Mouse (Mus musculus) hindbrain, embryonic 13.5 days (tissue): ENCODE data around the gene Igf2bp2. TPM values are rescaled to one million over a fixed set of nuclear protein-coding genes. Genes with fewer than 3 reads are reported as not detected.

Experiments used
- ATAC-seq: fragments of 200-750 bp; cut with Nextera tagmentation; 2 replicates; pipeline ENCODE4 v1.8.0; 2017; ENCODE audit warnings: moderate TSS enrichment; ENCODE audit not compliant: low FRiP score
- H3K27ac ChIP-seq: fragments of 300-500 bp; sonication (generic); 2 replicates; pipeline ENCODE4 v1.5.1; 2015; ENCODE audit warnings: inconsistent platforms, mild to moderate bottlenecking, moderate library complexity
- H3K27me3 ChIP-seq: fragments of 300-500 bp; sonication (generic); 2 replicates; pipeline ENCODE4 v1.6.1; 2015; ENCODE audit warnings: mild to moderate bottlenecking, inconsistent platforms
- H3K36me3 ChIP-seq: fragments of 300-500 bp; sonication (generic); 2 replicates; pipeline ENCODE4 v1.6.1; 2015; ENCODE audit warnings: mild to moderate bottlenecking, inconsistent platforms
- H3K4me1 ChIP-seq: fragments of 300-500 bp; sonication (generic); replicated peaks from 2 replicates; pipeline ENCODE4 v1.6.1; 2015; ENCODE audit warnings: inconsistent platforms
- H3K4me2 ChIP-seq: fragments of 300-500 bp; sonication (generic); 2 replicates; pipeline ENCODE4 v1.6.1; 2015; ENCODE audit warnings: inconsistent platforms, mild to moderate bottlenecking, moderate library complexity
- H3K4me3 ChIP-seq: fragments of 300-500 bp; sonication (generic); 2 replicates; pipeline ENCODE4 v1.5.1; 2015; ENCODE audit warnings: mild to moderate bottlenecking, inconsistent platforms
- H3K9ac ChIP-seq: fragments of 300-500 bp; sonication (generic); 2 replicates; pipeline ENCODE4 v1.6.1; 2015; ENCODE audit warnings: mild to moderate bottlenecking, inconsistent platforms
- H3K9me3 ChIP-seq: fragments of 300-500 bp; sonication (generic); 2 replicates; pipeline ENCODE4 v1.6.1; 2016; ENCODE audit warnings: inconsistent platforms
- WGBS: fragments of 180-500 bp; shearing (Covaris S2); methylation state at CpG from one replicate; pipeline ENCODE4 v1.1.7; 2015; 5-methylcytosine and 5-hydroxymethylcytosine counted together
- polyA plus RNA-seq: library from polyadenylated mRNA; unstranded; fragments of >200 nt; fragmentation: Nextera tagmentation; extraction: Ambion mirVana; gene quantifications from 2 replicates; pipeline ENCODE4 v1.2.1, GENCODE M21; 2015

Gene Igf2bp2
- polyA plus RNA-seq, 1 experiment from 2014 or later, result 33.5 TPM

DNA sequence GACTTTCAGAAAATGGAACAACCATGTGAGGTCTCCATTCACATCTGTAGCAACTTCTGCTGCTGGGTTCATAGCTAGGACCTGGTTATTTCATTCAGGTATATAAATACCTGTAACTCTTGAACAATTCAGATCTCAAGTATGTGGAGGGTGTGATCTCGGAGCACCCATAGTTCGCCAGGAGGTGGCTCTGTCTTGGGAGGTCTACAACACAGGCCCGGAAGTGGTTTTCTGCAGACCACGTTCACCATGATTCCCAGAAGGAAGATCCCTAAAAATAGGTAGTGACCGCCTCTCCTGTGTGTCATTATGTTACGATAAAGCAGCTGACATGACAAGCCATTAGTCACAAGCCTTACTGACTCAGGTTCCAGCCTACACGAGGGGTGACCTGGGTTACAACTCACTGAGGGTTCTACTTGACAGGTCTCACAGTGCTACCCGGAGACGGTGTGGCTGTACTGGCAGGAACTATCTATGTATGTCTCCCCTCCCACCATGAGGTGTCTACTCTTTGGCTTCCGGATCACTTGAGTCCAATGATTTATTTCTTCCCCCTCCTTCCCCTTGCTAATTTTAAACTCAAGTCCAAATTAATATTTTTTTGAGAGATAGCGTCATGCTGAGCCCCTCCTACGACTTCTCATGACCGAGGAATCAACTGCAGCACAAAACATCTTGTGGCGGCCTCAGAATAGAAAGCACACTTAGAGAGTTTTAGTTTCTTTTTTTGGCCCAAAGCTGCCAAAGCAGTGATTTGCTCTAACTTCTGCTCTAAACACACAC lies 44.2 kb downstream of the Igf2bp2 start:
- H3K27ac ChIP-seq, result no peak overlapping the region
- no peak overlapping the region for H3K4me2 ChIP-seq
- no peak for ATAC-seq
- H3K9ac ChIP-seq, result no peak overlapping the region
- peaks cover 3% of the 10 kb centered on the region for H3K4me1 ChIP-seq
- H3K4me3 ChIP-seq, result no peak overlapping the region
- H3K27me3 ChIP-seq, result no peaks in the 10 kb centered on the region
- H3K36me3 ChIP-seq, result peaks cover 15% of the 10 kb centered on the region; the same call in 1 of the 2 replicates
- H3K9me3 ChIP-seq, result no peaks in the 10 kb centered on the region
- 90% methylated on average over 14 of the region's 14 CpGs for WGBS

- 88% methylated on average over 4 of the region's 4 CpGs for WGBS
- Histone ChIP-seq H3K4me3 (no peak overlapping the region), H3K9ac (no peak overlapping the region), H3K4me2 (no peak overlapping the region), H3K36me3 (peaks cover 15% of the 10 kb centered on the region; the same call in 1 of the 2 replicates), H3K4me1 (no peaks in the 10 kb centered on the region), H3K27me3 (no peaks in the 10 kb centered on the region), H3K27ac (no peak overlapping the region), H3K9me3 (no peaks in the 10 kb centered on the region)
- ATAC-seq, result no peak
Measured at GRCm38 (mm10) chr16:22118151-22118550, 44.9 kb downstream of the Igf2bp2 start.

DNA sequence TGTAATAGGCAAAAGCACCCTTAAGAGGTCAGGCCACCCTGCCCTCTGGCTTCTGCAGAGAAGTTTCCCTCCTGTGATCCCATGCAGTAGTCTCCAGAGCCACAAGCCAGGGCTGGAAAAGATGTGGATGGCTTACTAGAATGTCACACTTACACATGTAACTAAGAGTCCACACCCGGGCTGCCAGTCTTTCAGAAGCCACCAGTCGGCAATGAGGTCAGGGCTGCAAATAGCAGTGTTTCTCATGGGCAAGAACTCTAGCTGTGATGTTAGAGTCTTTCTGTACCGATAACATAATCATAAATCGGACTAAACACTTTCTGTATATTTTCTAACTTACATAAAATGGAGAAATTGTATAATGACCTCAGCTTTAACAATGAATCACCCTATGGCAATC lies 46.4 kb downstream of the Igf2bp2 start:
- Histone ChIP-seq H3K27ac (no peak overlapping the region), H3K9me3 (no peaks in the 10 kb centered on the region), H3K9ac (no peak overlapping the region), H3K4me3 (no peak overlapping the region), H3K36me3 (peaks cover 15% of the 10 kb centered on the region; the same call in 1 of the 2 replicates), H3K4me1 (no peaks in the 10 kb centered on the region), H3K27me3 (no peaks in the 10 kb centered on the region), H3K4me2 (no peak overlapping the region)
- 92% methylated on average over 4 of the region's 4 CpGs for WGBS
- no peak for ATAC-seq

DNA sequence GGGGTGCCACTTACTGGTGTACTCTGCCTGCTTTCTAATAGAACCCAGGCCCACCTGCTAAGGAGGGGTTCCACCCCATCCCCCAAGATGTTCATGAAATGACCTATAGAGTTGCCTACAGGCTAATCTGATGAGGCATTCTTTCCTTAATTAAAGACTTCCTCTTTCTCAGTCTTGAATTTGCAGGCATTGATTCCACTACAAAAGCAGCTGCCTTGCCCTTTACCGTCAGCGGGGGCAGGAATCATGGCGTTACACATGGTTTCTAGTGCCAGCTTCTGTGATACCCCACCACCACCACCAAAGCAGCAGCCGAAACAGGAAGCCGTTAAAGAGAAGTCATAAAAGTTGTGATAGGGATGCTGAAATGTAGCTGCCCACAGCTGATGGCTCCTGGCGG lies 47.0 kb downstream of the Igf2bp2 start:
- Histone ChIP-seq H3K27ac (no peak overlapping the region), H3K4me3 (no peak overlapping the region), H3K9me3 (no peaks in the 10 kb centered on the region), H3K9ac (no peak overlapping the region), H3K4me2 (no peak overlapping the region), H3K4me1 (no peaks in the 10 kb centered on the region), H3K27me3 (no peaks in the 10 kb centered on the region), H3K36me3 (peaks cover 15% of the 10 kb centered on the region; the same call in 1 of the 2 replicates)
- 93% methylated on average over 6 of the region's 6 CpGs for WGBS
- ATAC-seq, result no peak

- H3K4me2 ChIP-seq, result no peak overlapping the region
- no peak overlapping the region for H3K9ac ChIP-seq
- H3K4me3 ChIP-seq, result no peak overlapping the region
- no peaks in the 10 kb centered on the region for H3K27me3 ChIP-seq
- no peak overlapping the region for H3K27ac ChIP-seq
- 92% methylated on average over 1 of the region's 1 CpGs for WGBS
- 0 out of 2 replicates have a peak, but pooled peaks cover 7% of the 10 kb centered on the region for H3K4me1 ChIP-seq
- ATAC-seq, result no peak
- no peaks in the 10 kb centered on the region for H3K9me3 ChIP-seq
- no peaks in the 10 kb centered on the region for H3K36me3 ChIP-seq
Measured at GRCm38 (mm10) chr16:22110036-22110435, 53.1 kb downstream of the Igf2bp2 start.

DNA sequence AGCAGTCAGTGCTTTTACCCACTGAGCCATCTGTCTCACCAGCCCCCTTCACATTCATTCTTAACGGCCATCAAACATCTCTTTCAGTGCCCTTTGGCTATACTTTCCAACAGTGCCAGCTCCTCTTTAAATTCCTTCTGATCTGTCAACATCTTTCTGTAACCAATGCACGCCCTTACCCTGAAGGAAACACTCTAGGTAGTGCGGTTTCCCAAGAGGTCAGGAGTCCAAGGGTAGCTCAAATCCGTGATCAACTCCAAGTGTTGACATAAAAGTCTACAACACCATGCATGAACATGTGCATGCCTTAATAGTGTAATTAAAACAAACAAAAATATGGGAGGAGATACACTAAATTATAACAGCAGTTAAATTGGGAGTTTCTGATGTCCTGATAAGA lies 53.9 kb downstream of the Igf2bp2 start:
- Histone ChIP-seq H3K4me2 (no peak overlapping the region), H3K27ac (no peak overlapping the region), H3K4me3 (no peak overlapping the region), H3K36me3 (no peaks in the 10 kb centered on the region), H3K27me3 (no peaks in the 10 kb centered on the region), H3K9me3 (no peaks in the 10 kb centered on the region), H3K9ac (no peak overlapping the region), H3K4me1 (0 out of 2 replicates have a peak, but pooled peaks cover 7% of the 10 kb centered on the region)
- WGBS, result 84% methylated on average over 4 of the region's 4 CpGs
- no peak for ATAC-seq

- Histone ChIP-seq H3K27me3 (no peaks in the 10 kb centered on the region), H3K27ac (no peak overlapping the region), H3K4me3 (no peak overlapping the region), H3K4me2 (no peak overlapping the region), H3K4me1 (0 out of 2 replicates have a peak, but pooled peaks cover 7% of the 10 kb centered on the region), H3K9ac (no peak overlapping the region), H3K9me3 (no peaks in the 10 kb centered on the region), H3K36me3 (no peaks in the 10 kb centered on the region)
- no peak for ATAC-seq
- 67% methylated on average over 7 of the region's 7 CpGs for WGBS
Measured at GRCm38 (mm10) chr16:22107897-22108516, 55.1 kb downstream of the Igf2bp2 start.

- H3K9ac ChIP-seq, result no peak overlapping the region
- no peak overlapping the region for H3K4me2 ChIP-seq
- 86% methylated on average over 6 of the region's 6 CpGs for WGBS
- no peak for ATAC-seq
- 0 out of 2 replicates have a peak, but pooled peaks cover 7% of the 10 kb centered on the region for H3K4me1 ChIP-seq
- H3K36me3 ChIP-seq, result no peaks in the 10 kb centered on the region
- H3K27ac ChIP-seq, result no peak overlapping the region
- H3K4me3 ChIP-seq, result no peak overlapping the region
- no peaks in the 10 kb centered on the region for H3K9me3 ChIP-seq
- H3K27me3 ChIP-seq, result no peaks in the 10 kb centered on the region
Measured at GRCm38 (mm10) chr16:22106012-22106584, 57.0 kb downstream of the Igf2bp2 start.

GRCm38 (mm10) chr16:22100067-22100466 lies 63.0 kb downstream of the Igf2bp2 start:
- no peak overlapping the region for H3K27ac ChIP-seq
- H3K4me3 ChIP-seq, result no peak overlapping the region
- WGBS, result 86% methylated on average over 2 of the region's 2 CpGs
- H3K27me3 ChIP-seq, result no peaks in the 10 kb centered on the region
- no peak overlapping the region for H3K4me2 ChIP-seq
- peaks cover 12% of the 10 kb centered on the region for H3K4me1 ChIP-seq
- H3K9me3 ChIP-seq, result no peaks in the 10 kb centered on the region
- 0 out of 2 replicates have a peak, but pooled peaks cover 4% of the 10 kb centered on the region for H3K36me3 ChIP-seq
- no peak for ATAC-seq
- no peak overlapping the region for H3K9ac ChIP-seq

DNA sequence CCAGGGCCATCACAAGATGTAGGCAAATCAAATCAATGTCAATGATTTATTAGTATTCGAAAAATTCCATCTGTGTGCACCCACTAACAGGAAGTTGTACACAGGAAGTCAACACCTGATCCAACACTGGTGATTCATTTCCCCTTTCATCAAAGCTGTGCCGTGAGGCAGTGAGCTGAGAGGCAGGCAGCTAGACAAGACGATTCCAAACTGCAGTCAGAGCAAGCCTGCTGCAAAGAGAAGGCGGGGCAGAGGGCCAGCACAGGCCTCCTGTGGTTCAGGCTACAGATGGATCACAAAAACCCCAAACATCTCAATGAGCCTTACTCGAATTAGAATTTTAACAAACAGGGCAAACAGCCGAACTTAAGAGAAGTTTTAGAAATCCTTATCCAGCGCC lies 65.4 kb downstream of the Igf2bp2 start:
- WGBS, result 38% methylated on average over 7 of the region's 7 CpGs
- peak overlapping the region; percentile 25 for H3K27ac ChIP-seq
- ATAC-seq, result 0 out of 2 replicates have a peak, but pooled peaks have one; percentile 46

DNA sequence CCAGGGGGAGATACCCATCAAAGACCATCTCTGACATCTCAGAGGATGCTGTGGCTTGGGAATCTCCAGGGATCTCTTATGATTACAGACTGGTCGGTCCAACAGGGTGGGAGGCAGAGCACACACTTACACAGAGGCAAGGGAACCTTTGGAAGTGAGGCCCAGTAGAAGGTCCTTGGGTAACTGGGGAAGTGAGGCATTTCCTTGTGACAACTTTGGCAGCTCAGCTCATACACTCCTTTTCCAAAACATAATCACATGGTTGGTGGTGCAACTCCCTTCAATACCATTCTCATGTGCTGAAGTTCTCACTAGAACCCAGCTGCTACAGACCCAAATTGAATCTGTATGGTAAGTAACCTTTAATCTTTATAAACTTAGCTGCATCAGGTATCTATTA lies 67.3 kb downstream of the Igf2bp2 start:
- Histone ChIP-seq H3K4me2 (no peak overlapping the region), H3K27ac (no peak overlapping the region), H3K27me3 (no peaks in the 10 kb centered on the region), H3K4me1 (peaks cover 20% of the 10 kb centered on the region), H3K9me3 (no peaks in the 10 kb centered on the region), H3K9ac (no peak overlapping the region), H3K36me3 (0 out of 2 replicates have a peak, but pooled peaks cover 4% of the 10 kb centered on the region), H3K4me3 (no peak overlapping the region)
- 96% methylated on average over 1 of the region's 1 CpGs for WGBS
- ATAC-seq, result no peak

More for the DNA sequence above, 65.4 kb downstream of the Igf2bp2 start:
- no peaks in the 10 kb centered on the region for H3K9me3 ChIP-seq
- H3K4me3 ChIP-seq, result no peak overlapping the region
- H3K4me1 ChIP-seq, result peaks cover 14% of the 10 kb centered on the region
- H3K4me2 ChIP-seq, result no peak overlapping the region
- H3K27me3 ChIP-seq, result no peaks in the 10 kb centered on the region
- 0 out of 2 replicates have a peak, but pooled peaks cover 4% of the 10 kb centered on the region for H3K36me3 ChIP-seq
- no peak overlapping the region for H3K9ac ChIP-seq

DNA sequence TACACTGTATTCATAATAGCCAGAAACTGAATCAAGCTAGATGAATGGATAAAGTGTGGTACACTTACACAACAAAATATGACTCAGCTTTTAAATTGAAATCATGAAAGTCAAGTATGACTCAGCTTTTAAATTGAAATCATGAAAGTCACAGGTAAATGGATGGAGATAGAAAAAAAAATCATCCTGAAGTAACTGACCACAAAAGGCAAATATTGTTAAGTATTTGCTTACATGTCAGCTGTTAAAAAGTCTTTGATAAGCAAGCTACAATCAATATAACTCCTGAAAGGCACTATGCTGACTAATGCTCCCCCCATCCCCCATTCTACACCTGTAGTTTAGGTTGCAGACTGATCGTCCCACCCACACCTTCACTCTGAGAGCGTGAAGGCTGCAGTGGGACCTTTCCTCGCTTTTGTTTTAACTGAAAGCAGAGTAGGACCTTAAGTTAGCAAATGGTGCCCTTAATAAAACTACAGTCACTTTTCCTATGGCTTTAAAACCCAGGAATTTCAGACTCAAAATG lies 71.8 kb downstream of the Igf2bp2 start:
- Histone ChIP-seq H3K36me3 (peaks cover 10% of the 10 kb centered on the region), H3K4me1 (0 out of 2 replicates have a peak, but pooled peaks cover 8% of the 10 kb centered on the region)
- ATAC-seq, result no peak

More for the DNA sequence above, 71.8 kb downstream of the Igf2bp2 start:
- Histone ChIP-seq H3K9ac (no peak overlapping the region), H3K27me3 (no peaks in the 10 kb centered on the region), H3K27ac (no peak overlapping the region), H3K4me3 (no peak overlapping the region), H3K4me2 (no peak overlapping the region), H3K9me3 (no peaks in the 10 kb centered on the region)
- WGBS, result 89% methylated on average over 3 of the region's 3 CpGs
